Mouse (Mus musculus) thymus, postnatal 10 days (tissue): ENCODE results near the gene Celf1.
"Not testable (repeated sequence)": the region's sequence is repeated elsewhere in the genome, so short reads cannot be mapped to it uniquely, and the experiment has no call there.

Experiments used
- DNase-seq, 2 experiments: peaks; one replicate each; pipeline ENCODE4 v3.0.0; 2021; ENCODE audit warnings: low spot score in 2 of 2

Gene Celf1

GRCm38 (mm10) chr2:90940233-90941229 lies at the start of gene Celf1:
Gene Celf1 (plus strand): TSS chr2:90940382.
- peak; percentile 77 to 85 for DNase-seq

- no peak for DNase-seq
Observed at GRCm38 (mm10) chr2:90893673-90894298, 46.4 kb upstream of the Celf1 start.

- DNase-seq: not testable (repeated sequence)
Observed at GRCm38 (mm10) chr2:90894299-90894677, 45.9 kb upstream of the Celf1 start.

- no peak for DNase-seq
Observed at GRCm38 (mm10) chr2:90903398-90903797, 36.8 kb upstream of the Celf1 start.

GRCm38 (mm10) chr2:90904076-90904855 lies 35.9 kb upstream of the Celf1 start, which contains the start of the genes Kbtbd4 and Ndufs3:
Gene Kbtbd4 (plus strand): TSS chr2:90904740.
Gene Ndufs3 (minus strand): TSS chr2:90904827.
- peak; percentile 79 to 85 for DNase-seq

- no peak for DNase-seq
Observed at GRCm38 (mm10) chr2:90904856-90905224, 35.3 kb upstream of the Celf1 start.

- no peak for DNase-seq
Observed at GRCm38 (mm10) chr2:90906721-90907120, 33.5 kb upstream of the Celf1 start.

- DNase-seq: no peak
Observed at GRCm38 (mm10) chr2:90910861-90911260, 29.3 kb upstream of the Celf1 start.

- no peak for DNase-seq
Observed at GRCm38 (mm10) chr2:90911668-90912067, 28.5 kb upstream of the Celf1 start.

- DNase-seq: no peak
Observed at GRCm38 (mm10) chr2:90913671-90914070, 26.5 kb upstream of the Celf1 start.

GRCm38 (mm10) chr2:90915516-90915915 lies 24.7 kb upstream of the Celf1 start:
- DNase-seq: no peak

- DNase-seq: no peak
Observed at GRCm38 (mm10) chr2:90916560-90917232, 23.5 kb upstream of the Celf1 start.

GRCm38 (mm10) chr2:90917233-90917998 lies 22.8 kb upstream of the Celf1 start:
- DNase-seq: peak; percentile 23 to 47

GRCm38 (mm10) chr2:90917999-90918698 lies 22.0 kb upstream of the Celf1 start:
- DNase-seq: no peak

GRCm38 (mm10) chr2:90921178-90921577 lies 19.0 kb upstream of the Celf1 start:
- no peak for DNase-seq

- DNase-seq: no peak
Observed at GRCm38 (mm10) chr2:90922636-90923035, 17.5 kb upstream of the Celf1 start.

- DNase-seq: no peak
Observed at GRCm38 (mm10) chr2:90928566-90928965, 11.6 kb upstream of the Celf1 start.

GRCm38 (mm10) chr2:90931829-90932228 lies 8.4 kb upstream of the Celf1 start:
- no peak for DNase-seq

- no peak for DNase-seq
Observed at GRCm38 (mm10) chr2:90932273-90932672, 7.9 kb upstream of the Celf1 start.

- DNase-seq: no peak
Observed at GRCm38 (mm10) chr2:90938362-90938761, 1.8 kb upstream of the Celf1 start.
